Mouse (Mus musculus) neural tube, embryonic 14.5 days (tissue): Measurements from ENCODE around the gene Tmem52. TPM values are rescaled to one million over a fixed set of nuclear protein-coding genes. Genes with fewer than 3 reads are reported as not detected.

Source experiments
- ATAC-seq: fragments of 200-750 bp; cut with Nextera tagmentation; 2 replicates; pipeline ENCODE4 v1.8.0; 2017; ENCODE audit warnings: low read depth, mild to moderate bottlenecking, moderate TSS enrichment, moderate library complexity
- H3K27ac ChIP-seq: fragments of 300-500 bp; sonication (generic); 2 replicates; pipeline ENCODE4 v1.5.1; 2014; ENCODE audit warnings: low read depth, mild to moderate bottlenecking, control low read depth, low read length, moderate library complexity, mixed read lengths
- H3K27me3 ChIP-seq: fragments of 300-500 bp; sonication (generic); 2 replicates; pipeline ENCODE4 v1.6.1; 2014; ENCODE audit warnings: low read length; ENCODE audit not compliant: control insufficient read depth, insufficient read depth
- H3K36me3 ChIP-seq: fragments of 300-500 bp; sonication (generic); 2 replicates; pipeline ENCODE4 v1.6.1; 2014; ENCODE audit warnings: low read length, mixed read lengths; ENCODE audit not compliant: control insufficient read depth, insufficient read depth
- H3K4me1 ChIP-seq: fragments of 300-500 bp; sonication (generic); 2 replicates; pipeline ENCODE4 v1.6.1; 2014; ENCODE audit warnings: low read length; ENCODE audit not compliant: control insufficient read depth, insufficient read depth
- H3K4me2 ChIP-seq: fragments of 300-500 bp; sonication (generic); 2 replicates; pipeline ENCODE4 v1.6.1; 2014; ENCODE audit warnings: mild to moderate bottlenecking, low read depth, low read length, control low read depth
- H3K4me3 ChIP-seq: fragments of 300-500 bp; sonication (generic); 2 replicates; pipeline ENCODE4 v1.5.1; 2014; ENCODE audit warnings: low read depth, low read length, control low read depth, mixed read lengths
- H3K9ac ChIP-seq: fragments of 300-500 bp; sonication (generic); replicated peaks from 2 replicates; pipeline ENCODE4 v1.6.1; 2014; ENCODE audit warnings: low read depth, mild to moderate bottlenecking, control low read depth, low read length, mixed read lengths
- H3K9me3 ChIP-seq: fragments of 300-500 bp; sonication (generic); 2 replicates; pipeline ENCODE4 v1.6.1; 2016; ENCODE audit warnings: low read length; ENCODE audit not compliant: control insufficient read depth
- WGBS: fragments of 180-500 bp; shearing (Covaris S2); extraction: QIAGEN DNeasy Blood & Tissue Kit; methylation state at CpG from one replicate; pipeline ENCODE4 v1.1.7; 2014; 5-methylcytosine and 5-hydroxymethylcytosine counted together
- polyA plus RNA-seq: library from polyadenylated mRNA; unstranded; fragments of >200 nt; fragmentation: Nextera tagmentation; extraction: Ambion mirVana; gene quantifications from 2 replicates; pipeline ENCODE4 v1.2.1, GENCODE M21; 2014

The Tmem52 gene
- polyA plus RNA-seq, 1 experiment from 2014 or later, result not detected

GRCm38 (mm10) chr4:155492131-155492633 is 23.3 kb downstream of the Tmem52 start:
- no peaks in the 10 kb centered on the region for H3K9me3 ChIP-seq
- peaks cover 31% of the 10 kb centered on the region for H3K4me1 ChIP-seq
- peak overlapping the region; percentile 78 for H3K4me2 ChIP-seq
- WGBS, result under 1% methylated on average over 40 of the region's 51 CpGs
- H3K4me3 ChIP-seq, result peak overlapping the region; percentile 98
- 0 out of 2 replicates have a peak, but pooled peaks have one; percentile 3 for ATAC-seq
- H3K27me3 ChIP-seq, result no peaks in the 10 kb centered on the region
- H3K9ac ChIP-seq, result peak overlapping the region; percentile 100
- H3K27ac ChIP-seq, result peak overlapping the region; percentile 96
- no peaks in the 10 kb centered on the region for H3K36me3 ChIP-seq

GRCm38 (mm10) chr4:155494891-155495290 is 26.0 kb downstream of the Tmem52 start:
- no peaks in the 10 kb centered on the region for H3K27me3 ChIP-seq
- H3K4me3 ChIP-seq, result no peak overlapping the region
- no peak overlapping the region for H3K27ac ChIP-seq
- no peak overlapping the region for H3K4me2 ChIP-seq
- peaks cover 23% of the 10 kb centered on the region for H3K4me1 ChIP-seq
- H3K9ac ChIP-seq, result no peak overlapping the region
- 69% methylated on average over 4 of the region's 4 CpGs for WGBS
- H3K9me3 ChIP-seq, result no peaks in the 10 kb centered on the region
- H3K36me3 ChIP-seq, result no peaks in the 10 kb centered on the region
- ATAC-seq, result no peak

DNA sequence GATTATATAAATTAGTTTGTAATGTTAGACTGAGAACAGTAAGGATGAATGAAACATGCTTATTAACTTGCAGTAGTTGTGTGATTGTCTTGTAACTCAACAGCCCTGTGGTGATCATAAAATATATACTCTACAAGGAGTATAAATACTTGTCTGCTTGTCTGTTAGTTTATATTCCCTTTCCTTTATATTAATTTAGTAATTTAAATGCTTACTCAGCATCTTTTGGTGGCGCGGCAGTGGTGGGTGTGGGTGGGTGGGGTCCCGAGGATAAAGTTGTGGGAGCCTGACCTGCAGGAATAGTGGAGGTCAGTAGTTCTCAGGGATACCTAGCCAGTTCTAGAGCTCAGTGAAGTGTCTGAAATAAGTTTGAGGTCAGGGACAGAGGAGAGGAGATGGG is 29.0 kb downstream of the Tmem52 start:
- Histone ChIP-seq H3K4me1 (peaks cover 14% of the 10 kb centered on the region), H3K36me3 (no peaks in the 10 kb centered on the region), H3K4me3 (no peak overlapping the region), H3K9ac (no peak overlapping the region), H3K4me2 (no peak overlapping the region), H3K9me3 (no peaks in the 10 kb centered on the region), H3K27me3 (no peaks in the 10 kb centered on the region), H3K27ac (no peak overlapping the region)
- 89% methylated on average over 3 of the region's 3 CpGs for WGBS
- no peak for ATAC-seq

DNA sequence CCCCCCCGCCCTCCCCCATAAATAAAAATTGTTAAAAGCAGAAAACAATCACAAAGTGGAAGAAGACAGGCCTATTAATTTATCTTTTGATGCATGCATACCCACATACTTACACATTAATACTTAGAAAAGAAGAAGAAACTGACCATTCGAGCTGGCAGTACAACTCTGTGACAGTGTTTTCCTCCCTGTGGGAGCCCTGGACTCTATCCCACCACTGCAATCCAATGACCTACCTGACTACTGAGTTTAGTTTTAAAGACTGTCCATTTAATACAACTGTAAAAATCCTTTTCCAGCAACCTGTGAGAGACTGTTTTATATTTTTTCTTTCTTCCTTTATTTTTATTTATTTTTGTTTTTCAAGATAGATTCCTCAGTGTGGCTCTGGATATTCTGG is 32.2 kb downstream of the Tmem52 start:
- WGBS, result 76% methylated on average over 2 of the region's 2 CpGs
- H3K36me3 ChIP-seq, result no peaks in the 10 kb centered on the region
- no peak for ATAC-seq

GRCm38 (mm10) chr4:155505067-155505466 is 36.2 kb downstream of the Tmem52 start:
- Histone ChIP-seq H3K27me3 (no peaks in the 10 kb centered on the region), H3K27ac (no peak overlapping the region), H3K9me3 (no peaks in the 10 kb centered on the region), H3K4me2 (no peak overlapping the region), H3K4me3 (no peak overlapping the region), H3K4me1 (0 out of 2 replicates have a peak, but pooled peaks cover 4% of the 10 kb centered on the region), H3K36me3 (no peaks in the 10 kb centered on the region), H3K9ac (no peak overlapping the region)
- WGBS, result 65% methylated on average over 8 of the region's 8 CpGs
- ATAC-seq, result no peak

More for the DNA sequence above, 32.2 kb downstream of the Tmem52 start:
- Histone ChIP-seq H3K4me3 (no peak overlapping the region), H3K9ac (no peak overlapping the region), H3K4me1 (0 out of 2 replicates have a peak, but pooled peaks cover 4% of the 10 kb centered on the region), H3K27ac (no peak overlapping the region), H3K4me2 (no peak overlapping the region), H3K27me3 (no peaks in the 10 kb centered on the region), H3K9me3 (no peaks in the 10 kb centered on the region)

GRCm38 (mm10) chr4:155505671-155506295 is 36.9 kb downstream of the Tmem52 start:
- Histone ChIP-seq H3K9ac (no peak overlapping the region), H3K27ac (no peak overlapping the region), H3K36me3 (no peaks in the 10 kb centered on the region), H3K9me3 (no peaks in the 10 kb centered on the region), H3K27me3 (no peaks in the 10 kb centered on the region), H3K4me3 (no peak overlapping the region), H3K4me2 (no peak overlapping the region), H3K4me1 (0 out of 2 replicates have a peak, but pooled peaks cover 4% of the 10 kb centered on the region)
- 83% methylated on average over 5 of the region's 5 CpGs for WGBS
- no peak for ATAC-seq

DNA sequence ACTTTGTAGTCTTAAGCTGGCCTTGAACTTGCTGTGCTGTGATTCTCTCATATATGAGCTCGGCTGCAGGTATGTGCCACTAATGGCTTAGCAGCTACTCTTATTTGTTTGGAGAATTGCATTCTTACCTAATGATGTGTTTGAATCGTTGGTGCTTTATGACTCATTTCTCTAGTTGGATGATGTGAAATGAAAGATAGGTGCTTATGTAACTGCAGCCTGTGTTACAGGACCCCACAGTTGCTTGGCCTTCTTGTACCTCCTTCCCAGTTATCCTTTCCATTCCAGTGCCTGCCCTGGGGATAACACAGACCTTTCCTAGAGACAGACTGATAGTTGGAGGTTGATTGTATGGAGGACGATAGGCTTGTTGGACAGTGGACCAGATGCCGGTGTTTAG is 39.7 kb downstream of the Tmem52 start:
- Histone ChIP-seq H3K27me3 (no peaks in the 10 kb centered on the region), H3K4me2 (no peak overlapping the region), H3K9ac (no peak overlapping the region), H3K4me3 (no peak overlapping the region), H3K4me1 (0 out of 2 replicates have a peak, but pooled peaks cover 4% of the 10 kb centered on the region), H3K9me3 (no peaks in the 10 kb centered on the region), H3K27ac (no peak overlapping the region), H3K36me3 (no peaks in the 10 kb centered on the region)
- no peak for ATAC-seq
- WGBS, result 90% methylated on average over 4 of the region's 4 CpGs

- no peaks in the 10 kb centered on the region for H3K36me3 ChIP-seq
- no peaks in the 10 kb centered on the region for H3K27me3 ChIP-seq
- H3K4me2 ChIP-seq, result no peak overlapping the region
- no peak overlapping the region for H3K27ac ChIP-seq
- no peak overlapping the region for H3K9ac ChIP-seq
- H3K9me3 ChIP-seq, result no peaks in the 10 kb centered on the region
- ATAC-seq, result no peak
- no peak overlapping the region for H3K4me3 ChIP-seq
- 60% methylated on average over 1 of the region's 1 CpGs for WGBS
- H3K4me1 ChIP-seq, result no peaks in the 10 kb centered on the region
Observed at GRCm38 (mm10) chr4:155510981-155511380, 42.1 kb downstream of the Tmem52 start.

- Histone ChIP-seq H3K27me3 (no peaks in the 10 kb centered on the region), H3K4me3 (no peak overlapping the region), H3K9ac (no peak overlapping the region), H3K4me2 (no peak overlapping the region), H3K36me3 (no peaks in the 10 kb centered on the region; the same call in 1 of the 2 replicates), H3K4me1 (no peaks in the 10 kb centered on the region), H3K27ac (no peak overlapping the region), H3K9me3 (no peaks in the 10 kb centered on the region)
- no peak for ATAC-seq
- WGBS, result 79% methylated on average over 2 of the region's 2 CpGs
Observed at GRCm38 (mm10) chr4:155514810-155515209, 45.9 kb downstream of the Tmem52 start.
